Mouse (Mus musculus) liver, embryonic 11.5 days (tissue): ENCODE measurements around the gene Rnf157. TPM values are rescaled to one million over a fixed set of nuclear protein-coding genes. Genes with fewer than 3 reads are reported as not detected.
"Not testable (repeated sequence)": the region's sequence is repeated elsewhere in the genome, so short reads cannot be mapped to it uniquely, and the experiment has no call there.

Experiments
- ATAC-seq: fragments of 200-750 bp; cut with Nextera tagmentation; replicated peaks from 2 replicates; pipeline ENCODE4 v1.8.0; 2017; ENCODE audit warnings: moderate number of reproducible peaks, mild to moderate bottlenecking, moderate TSS enrichment, moderate library complexity; ENCODE audit not compliant: low FRiP score
- DNase-seq: peaks from one replicate; pipeline ENCODE4 v3.0.0-alpha.2; 2017; ENCODE audit warnings: low spot score
- H3K27ac ChIP-seq: fragments of 300-500 bp; sonication (generic); 2 replicates; pipeline ENCODE4 v1.5.1; 2014; ENCODE audit warnings: mild to moderate bottlenecking, low read depth, low read length, control low read depth
- H3K27me3 ChIP-seq: fragments of 300-500 bp; sonication (generic); replicated peaks from 2 replicates; pipeline ENCODE4 v1.6.1; 2014; ENCODE audit warnings: low read length, mixed read lengths; ENCODE audit not compliant: control insufficient read depth, insufficient read depth
- H3K36me3 ChIP-seq: fragments of 300-500 bp; sonication (generic); 2 replicates; pipeline ENCODE4 v1.6.1; 2014; ENCODE audit warnings: mild to moderate bottlenecking, low read length, moderate library complexity, mixed read lengths; ENCODE audit not compliant: control insufficient read depth, insufficient read depth
- H3K4me1 ChIP-seq: fragments of 300-500 bp; sonication (generic); replicated peaks from 2 replicates; pipeline ENCODE4 v1.6.1; 2014; ENCODE audit warnings: low read length, mixed read lengths; ENCODE audit not compliant: control insufficient read depth, insufficient read depth
- H3K4me2 ChIP-seq: fragments of 300-500 bp; sonication (generic); 2 replicates; pipeline ENCODE4 v1.6.1; 2014; ENCODE audit warnings: mild to moderate bottlenecking, control low read depth, moderate library complexity
- H3K4me3 ChIP-seq: fragments of 300-500 bp; sonication (generic); 2 replicates; pipeline ENCODE4 v1.5.1; 2014; ENCODE audit warnings: low read depth, low read length, control low read depth
- H3K9ac ChIP-seq: fragments of 300-500 bp; sonication (generic); 2 replicates; pipeline ENCODE4 v1.6.1; 2014; ENCODE audit warnings: low read depth, low read length, control low read depth
- H3K9me3 ChIP-seq: fragments of 300-500 bp; sonication (generic); 2 replicates; pipeline ENCODE4 v1.6.1; 2016; ENCODE audit warnings: low read length, inconsistent platforms, mixed read lengths; ENCODE audit not compliant: control insufficient read depth
- WGBS: fragments of 180-500 bp; shearing (Covaris S2); extraction: QIAGEN DNeasy Blood & Tissue Kit; methylation state at CpG from one replicate; pipeline ENCODE4 v1.1.7; 2014; 5-methylcytosine and 5-hydroxymethylcytosine counted together
- polyA plus RNA-seq: library from polyadenylated mRNA; unstranded; fragments of >200 nt; fragmentation: Nextera tagmentation; extraction: Ambion mirVana; gene quantifications from 2 replicates; pipeline ENCODE4 v1.2.1, GENCODE M21; 2014

Rnf157 gene
- polyA plus RNA-seq, 1 experiment from 2014 or later: 6.8 TPM

DNA sequence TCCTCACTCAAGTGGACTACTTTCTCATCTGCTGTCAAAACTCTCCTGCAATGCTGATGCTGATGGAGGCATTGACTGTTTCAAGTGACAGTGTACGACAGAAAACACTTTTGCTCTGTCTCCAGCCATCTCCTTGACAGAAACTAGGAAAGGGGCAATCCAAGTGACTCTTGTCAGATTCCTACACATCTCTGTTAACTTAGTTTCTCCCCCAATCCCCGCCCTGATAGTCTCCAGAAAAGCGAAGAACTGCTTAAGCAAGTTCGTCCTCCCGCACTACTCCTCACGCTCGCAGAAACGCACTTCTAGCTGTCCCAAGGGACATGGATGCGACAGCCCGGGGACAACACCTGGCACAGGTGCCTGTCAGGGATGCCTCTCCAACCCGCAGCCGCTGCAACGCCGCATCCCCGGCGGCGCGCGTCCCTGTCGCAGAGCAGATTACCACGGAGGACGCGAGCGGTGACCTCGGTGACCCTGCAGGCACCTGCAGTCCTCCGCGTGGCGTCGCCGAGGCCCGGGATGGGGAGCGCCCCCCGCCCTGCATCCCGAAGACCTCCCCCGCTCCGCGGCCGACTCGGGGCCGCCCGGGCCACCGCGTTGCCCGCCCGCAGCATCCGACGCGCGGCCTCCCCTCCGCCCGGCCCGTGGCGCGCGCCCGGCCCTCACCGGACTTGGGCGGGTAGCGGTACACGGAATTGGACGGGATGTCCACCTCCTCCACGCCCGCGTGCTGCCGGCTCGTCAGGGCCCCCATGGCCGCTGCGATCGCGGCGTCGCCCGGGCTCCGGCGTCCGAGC is 604 bp downstream of the Rnf157 start:
- under 1% methylated on average over 76 of the region's 76 CpGs for WGBS
- no peak for DNase-seq
- H3K9ac ChIP-seq: peak overlapping the region; percentile 78
- no peaks in the 10 kb centered on the region for H3K9me3 ChIP-seq
- peak overlapping the region; percentile 48 for H3K27ac ChIP-seq
- peaks cover 15% of the 10 kb centered on the region for H3K27me3 ChIP-seq
- peak overlapping the region; percentile 76 for H3K4me3 ChIP-seq
- H3K36me3 ChIP-seq: no peaks in the 10 kb centered on the region
- H3K4me2 ChIP-seq: peak overlapping the region; percentile 99
- peak; percentile 39 for ATAC-seq
- H3K4me1 ChIP-seq: peaks cover 11% of the 10 kb centered on the region

DNA sequence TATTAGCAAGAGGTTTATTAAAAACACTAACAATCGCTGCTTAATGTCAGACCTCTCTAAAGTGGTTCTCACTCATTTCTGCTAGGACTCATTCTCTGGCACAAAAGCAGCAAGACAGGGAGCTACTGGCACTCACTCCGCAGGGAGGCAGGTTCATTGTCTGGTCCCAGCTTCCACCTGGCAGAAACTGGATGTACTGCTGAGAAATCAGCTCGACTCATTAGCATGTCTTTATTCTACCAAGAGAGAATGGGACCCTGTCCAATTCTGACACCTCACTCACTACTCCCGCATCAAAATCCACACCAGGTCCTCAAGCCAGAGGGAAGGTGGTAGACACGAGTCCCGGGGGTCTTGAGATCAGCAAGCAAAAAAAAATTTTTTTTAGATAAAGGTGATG is 1.2 kb downstream of the Rnf157 start:
- H3K27ac ChIP-seq: no peak overlapping the region
- WGBS: 39% methylated on average over 6 of the region's 6 CpGs
- no peaks in the 10 kb centered on the region for H3K9me3 ChIP-seq
- peak overlapping the region; percentile 99 for H3K4me2 ChIP-seq
- peaks cover 11% of the 10 kb centered on the region for H3K4me1 ChIP-seq
- ATAC-seq (no peak), DNase-seq (no peak)
- no peaks in the 10 kb centered on the region for H3K36me3 ChIP-seq
- H3K9ac ChIP-seq: no peak overlapping the region
- H3K27me3 ChIP-seq: peaks cover 15% of the 10 kb centered on the region
- H3K4me3 ChIP-seq: peak overlapping the region; percentile 76; the same call in 1 of the 2 replicates

DNA sequence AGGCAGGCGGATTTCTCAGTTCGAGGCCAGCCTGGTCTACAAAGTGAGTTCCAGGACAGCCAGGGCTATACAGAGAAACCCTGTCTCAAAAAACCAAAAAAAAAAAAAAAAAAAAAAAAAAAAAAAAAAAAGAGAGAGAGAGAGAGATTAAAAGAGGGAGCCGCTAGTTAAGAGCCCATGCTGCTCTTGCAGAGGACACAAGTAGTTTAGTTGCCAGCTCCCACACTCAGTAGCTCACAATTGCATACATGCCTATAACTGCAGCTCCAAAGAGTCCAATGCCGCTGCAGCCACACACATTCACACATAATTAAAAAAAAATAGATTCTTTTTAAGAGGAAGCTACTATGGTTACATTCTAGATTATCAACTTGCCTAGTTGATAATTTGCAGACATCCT is 2.4 kb downstream of the Rnf157 start:
- H3K27ac ChIP-seq, DNase-seq, H3K9me3 ChIP-seq, H3K9ac ChIP-seq, H3K4me3 ChIP-seq, ATAC-seq, H3K36me3 ChIP-seq, H3K4me2 ChIP-seq: not testable (repeated sequence)
- 79% methylated on average over 4 of the region's 4 CpGs for WGBS
- peaks cover 15% of the 10 kb centered on the region for H3K27me3 ChIP-seq
- H3K4me1 ChIP-seq: peaks cover 11% of the 10 kb centered on the region

- DNase-seq (no peak), ATAC-seq (no peak)
- Histone ChIP-seq H3K9ac (no peak overlapping the region), H3K27me3 (peaks cover 15% of the 10 kb centered on the region), H3K4me1 (peaks cover 11% of the 10 kb centered on the region), H3K4me3 (no peak overlapping the region), H3K4me2 (no peak overlapping the region), H3K9me3 (no peaks in the 10 kb centered on the region), H3K27ac (no peak overlapping the region), H3K36me3 (no peaks in the 10 kb centered on the region)
- 84% methylated on average over 3 of the region's 3 CpGs for WGBS
Observed at GRCm38 (mm10) chr11:116409008-116409407, 3.8 kb downstream of the Rnf157 start.

DNA sequence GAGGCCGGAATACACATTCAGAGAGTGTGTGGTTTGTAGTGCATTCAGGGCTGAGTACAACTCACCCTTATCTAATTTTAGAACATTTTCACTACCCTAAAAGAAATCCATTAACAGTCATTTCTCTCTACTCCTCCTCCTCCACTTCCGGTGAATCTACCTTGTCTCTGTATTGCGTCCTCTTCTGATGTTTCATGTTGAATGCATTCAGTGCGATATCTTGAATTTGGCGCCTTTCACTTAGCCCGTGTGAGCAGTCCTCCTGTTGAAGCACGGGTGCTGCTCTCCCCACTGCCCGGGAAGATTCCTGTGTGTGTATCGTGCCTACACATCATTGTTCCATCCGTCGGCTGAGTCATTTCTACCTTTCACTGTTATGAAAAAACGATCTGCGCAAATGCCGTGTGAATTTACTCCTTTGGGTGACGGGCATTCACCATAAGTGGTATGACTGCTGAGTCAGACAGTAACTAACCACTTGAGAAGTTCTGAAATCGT is 6.6 kb downstream of the Rnf157 start:
- Histone ChIP-seq H3K9ac (no peak overlapping the region), H3K4me3 (no peak overlapping the region), H3K9me3 (no peaks in the 10 kb centered on the region), H3K27ac (no peak overlapping the region), H3K27me3 (0 out of 2 replicates have a peak, but pooled peaks cover 3% of the 10 kb centered on the region), H3K4me2 (no peak overlapping the region), H3K4me1 (no peaks in the 10 kb centered on the region), H3K36me3 (no peaks in the 10 kb centered on the region; the same call in 1 of the 2 replicates)
- no peak for ATAC-seq
- no peak for DNase-seq
- WGBS: 90% methylated on average over 16 of the region's 16 CpGs

DNA sequence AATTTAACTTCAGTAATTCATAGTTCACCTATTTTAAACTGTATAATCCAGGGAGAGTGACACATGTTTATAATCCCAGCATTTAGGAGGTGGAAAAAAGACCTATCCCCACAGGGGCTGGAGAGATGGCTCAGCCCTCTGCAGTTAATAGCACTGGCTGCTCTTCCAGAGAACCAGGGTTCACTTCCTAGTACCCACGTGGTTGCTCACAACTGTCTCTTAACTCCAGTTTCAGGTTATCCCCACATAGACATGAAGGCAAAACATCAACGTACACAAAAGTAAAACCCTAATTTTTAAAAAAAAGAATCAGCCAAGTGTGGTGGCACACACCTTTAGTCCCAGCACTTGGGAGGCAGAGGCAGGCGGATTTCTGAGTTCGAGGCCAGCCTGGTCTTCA is 7.2 kb downstream of the Rnf157 start:
- DNase-seq: no peak
- 84% methylated on average over 4 of the region's 4 CpGs for WGBS

GRCm38 (mm10) chr11:116400560-116400959 is 12.3 kb downstream of the Rnf157 start:
- no peak overlapping the region for H3K4me2 ChIP-seq
- H3K9me3 ChIP-seq: no peaks in the 10 kb centered on the region
- 13% methylated on average over 4 of the region's 4 CpGs for WGBS
- no peaks in the 10 kb centered on the region; the same call in 1 of the 2 replicates for H3K36me3 ChIP-seq
- ATAC-seq (no peak), DNase-seq (no peak)
- no peaks in the 10 kb centered on the region for H3K27me3 ChIP-seq
- peaks cover 8% of the 10 kb centered on the region for H3K4me1 ChIP-seq
- H3K9ac ChIP-seq: no peak overlapping the region
- no peak overlapping the region for H3K4me3 ChIP-seq
- H3K27ac ChIP-seq: peak overlapping the region; percentile 38; the same call in 1 of the 2 replicates

More for the DNA sequence above, 7.2 kb downstream of the Rnf157 start:
- no peak overlapping the region for H3K4me3 ChIP-seq
- no peaks in the 10 kb centered on the region; the same call in 1 of the 2 replicates for H3K36me3 ChIP-seq
- H3K4me1 ChIP-seq: peaks cover 4% of the 10 kb centered on the region
- H3K4me2 ChIP-seq: no peak overlapping the region
- H3K27me3 ChIP-seq: no peaks in the 10 kb centered on the region
- H3K9ac ChIP-seq: no peak overlapping the region
- H3K27ac ChIP-seq: no peak overlapping the region
- no peak for ATAC-seq
- H3K9me3 ChIP-seq: no peaks in the 10 kb centered on the region

- no peaks in the 10 kb centered on the region for H3K27me3 ChIP-seq
- H3K9me3 ChIP-seq: no peaks in the 10 kb centered on the region
- no peak overlapping the region for H3K4me2 ChIP-seq
- peaks cover 8% of the 10 kb centered on the region for H3K4me1 ChIP-seq
- 86% methylated on average over 11 of the region's 11 CpGs for WGBS
- no peak for DNase-seq
- H3K36me3 ChIP-seq: no peaks in the 10 kb centered on the region
- no peak overlapping the region for H3K4me3 ChIP-seq
- no peak overlapping the region for H3K27ac ChIP-seq
- ATAC-seq: no peak
- no peak overlapping the region for H3K9ac ChIP-seq
Observed at GRCm38 (mm10) chr11:116398348-116398677, 14.5 kb downstream of the Rnf157 start.
